Mouse (Mus musculus): ENCODE data around the gene Afap1l2. TPM values are rescaled to one million over a fixed set of nuclear protein-coding genes. Genes with fewer than 3 reads are reported as not detected.
A peak's percentile ranks its signal among the peaks of the same experiment; 100 is the strongest.

Afap1l2 gene
- polyA plus RNA-seq, 1 experiment from 2014 or later = 18.7 TPM

DNA sequence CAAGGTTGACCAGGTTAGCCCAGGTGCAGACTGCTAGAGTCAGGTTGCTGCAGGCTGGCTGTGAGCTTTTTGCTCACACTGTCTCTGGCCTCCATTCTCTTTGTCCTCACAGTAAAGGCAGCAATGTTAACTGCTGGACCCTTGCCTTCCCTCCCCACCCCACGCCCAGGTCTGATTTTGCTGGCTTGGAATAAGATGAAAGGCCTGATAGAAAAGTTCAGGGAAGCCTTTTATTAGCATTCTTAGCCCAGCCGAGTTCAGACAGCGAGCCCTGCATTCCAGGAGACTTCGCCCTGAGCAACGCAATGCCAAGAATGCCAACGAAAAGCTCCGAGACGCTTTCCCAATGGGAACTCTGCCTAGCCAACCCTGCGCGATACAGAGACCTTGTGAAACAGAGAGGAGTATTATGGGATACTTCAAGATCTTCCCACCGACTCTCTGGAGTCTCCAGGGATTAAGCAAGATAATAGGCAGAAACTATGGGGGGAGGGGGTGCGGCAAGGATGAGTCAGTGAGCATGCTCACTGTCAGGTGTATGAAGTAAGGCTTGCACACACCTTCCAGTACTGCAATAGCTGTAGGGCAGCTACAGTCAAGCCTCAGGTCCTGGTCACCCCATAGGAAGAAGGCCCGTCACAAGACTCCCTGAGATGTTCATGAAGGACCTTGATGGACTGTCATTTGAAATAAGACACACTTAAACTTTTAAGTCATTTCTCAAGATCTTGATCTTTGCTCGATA is 17.5 kb downstream of the Afap1l2 start:
- peak; percentile 82 for ATAC-seq (ENCODE audit: low read depth)
- Histone ChIP-seq H3K36me3 (no peaks in the 10 kb centered on the region), H3K27me3 (no peaks in the 10 kb centered on the region), H3K4me1 (replicated peaks) (peaks cover 57% of the 10 kb centered on the region), H3K27ac (replicated peaks) (peak overlapping the region; percentile 72), H3K4me2 (peak overlapping the region; percentile 11; the same call in 1 of the 2 replicates), H3K9me3 (no peaks in the 10 kb centered on the region), H3K4me3 (no peak overlapping the region), H3K9ac (no peak overlapping the region)
- 26% methylated on average over 14 of the region's 14 CpGs for whole genome bisulfite sequencing

DNA sequence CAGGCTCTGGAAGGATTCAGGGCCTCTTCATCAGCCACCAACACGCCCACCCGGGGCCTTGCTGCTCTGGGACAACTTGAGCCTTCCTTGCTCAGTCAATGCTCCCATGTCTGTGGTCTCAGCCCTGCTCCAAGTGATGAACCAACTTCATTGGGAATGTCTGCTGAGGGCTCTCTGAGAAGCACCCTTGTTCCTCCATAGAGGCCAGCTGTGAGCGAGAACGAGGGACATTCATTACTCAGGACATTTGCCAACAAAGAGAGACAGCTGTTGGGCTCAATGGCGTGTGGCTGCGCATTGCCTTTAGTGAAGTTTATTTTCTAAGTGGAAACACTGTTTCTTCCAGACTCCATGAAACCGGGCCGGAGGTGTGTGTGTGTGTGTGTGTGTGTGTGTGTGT is 18.9 kb downstream of the Afap1l2 start:
- Histone ChIP-seq H3K9me3 (no peaks in the 10 kb centered on the region), H3K4me2 (no peak overlapping the region), H3K4me3 (no peak overlapping the region), H3K27me3 (no peaks in the 10 kb centered on the region), H3K27ac (replicated peaks) (no peak overlapping the region), H3K36me3 (no peaks in the 10 kb centered on the region), H3K4me1 (replicated peaks) (peaks cover 53% of the 10 kb centered on the region), H3K9ac (no peak overlapping the region)
- WGBS = 69% methylated on average over 8 of the region's 8 CpGs
- no peak for ATAC-seq (ENCODE audit: low read depth)

DNA sequence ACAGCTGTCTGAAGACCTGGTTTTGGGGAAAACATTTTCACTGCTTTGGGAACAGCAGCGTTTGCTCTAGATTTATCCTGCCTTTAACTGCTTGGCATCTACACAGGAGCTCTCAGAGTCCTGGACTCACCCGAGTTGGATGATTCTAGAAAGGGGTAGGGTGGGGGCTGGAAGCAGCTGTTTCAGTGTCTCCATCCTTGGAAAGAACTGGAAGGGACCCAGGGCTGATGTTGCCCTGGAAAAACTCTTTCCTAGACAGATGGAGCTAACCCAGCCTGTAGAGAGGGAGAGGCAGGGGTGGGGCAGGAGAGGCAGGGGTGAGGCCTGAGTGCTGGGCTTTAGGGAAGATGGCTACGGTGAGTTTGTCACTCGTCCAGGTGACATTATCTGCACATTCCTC is 23.8 kb downstream of the Afap1l2 start:
- Histone ChIP-seq H3K27ac (replicated peaks) (no peak overlapping the region), H3K9me3 (no peaks in the 10 kb centered on the region), H3K9ac (no peak overlapping the region), H3K27me3 (no peaks in the 10 kb centered on the region), H3K4me1 (replicated peaks) (peaks cover 30% of the 10 kb centered on the region), H3K36me3 (no peaks in the 10 kb centered on the region), H3K4me2 (no peak overlapping the region), H3K4me3 (no peak overlapping the region)
- ATAC-seq (ENCODE audit: low read depth) = no peak
- 71% methylated on average over 4 of the region's 4 CpGs for WGBS

DNA sequence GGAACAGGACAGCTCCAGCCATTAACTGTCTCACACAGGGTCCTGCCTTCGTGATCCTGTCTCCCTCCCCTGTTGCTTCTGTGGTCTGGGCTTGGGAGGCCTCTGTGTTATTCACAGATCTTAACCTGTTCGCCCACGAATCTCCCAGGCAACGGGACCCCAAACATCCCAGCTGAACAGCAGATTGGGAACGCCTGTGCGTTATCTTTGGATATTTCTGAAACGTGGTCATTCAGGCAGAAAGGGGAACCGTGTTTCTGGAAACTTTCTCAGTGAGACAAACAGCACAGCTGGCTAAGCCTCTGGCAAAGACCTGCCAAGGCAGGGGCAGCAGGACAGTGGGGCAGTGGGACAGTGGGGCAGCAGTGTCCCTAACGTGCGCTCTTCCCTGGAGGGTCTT is 24.3 kb downstream of the Afap1l2 start:
- Histone ChIP-seq H3K9ac (no peak overlapping the region), H3K27me3 (no peaks in the 10 kb centered on the region), H3K4me1 (replicated peaks) (peaks cover 26% of the 10 kb centered on the region), H3K4me2 (no peak overlapping the region), H3K27ac (replicated peaks) (no peak overlapping the region), H3K9me3 (no peaks in the 10 kb centered on the region), H3K4me3 (no peak overlapping the region), H3K36me3 (no peaks in the 10 kb centered on the region)
- WGBS = 70% methylated on average over 10 of the region's 10 CpGs
- no peak for ATAC-seq (ENCODE audit: low read depth)

DNA sequence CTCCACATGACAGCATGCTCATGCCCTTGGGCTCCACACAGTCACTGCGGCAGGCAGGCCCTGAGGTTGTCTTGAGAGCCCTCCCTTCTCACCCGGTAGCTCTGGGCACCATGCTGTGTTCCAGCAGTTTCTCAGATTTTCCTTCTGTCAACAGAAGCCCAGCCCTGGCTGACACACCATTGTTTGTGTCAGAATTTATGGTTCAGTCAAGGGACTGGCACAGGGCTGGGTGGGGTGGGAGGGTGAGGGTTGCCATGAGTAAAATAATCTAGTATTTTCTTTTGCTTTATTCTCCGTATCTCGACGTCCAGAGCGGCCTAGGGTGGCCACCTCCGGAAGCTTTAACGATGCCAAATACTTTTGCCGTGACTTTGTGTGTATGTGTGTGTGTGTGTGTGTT is 26.3 kb downstream of the Afap1l2 start:
- H3K4me3 ChIP-seq = no peak overlapping the region
- peaks cover 25% of the 10 kb centered on the region for H3K4me1 ChIP-seq (replicated peaks)
- H3K9me3 ChIP-seq = no peaks in the 10 kb centered on the region
- H3K27me3 ChIP-seq = no peaks in the 10 kb centered on the region
- 51% methylated on average over 9 of the region's 9 CpGs for WGBS
- H3K27ac ChIP-seq (replicated peaks) = no peak overlapping the region
- no peak for ATAC-seq (ENCODE audit: low read depth)
- no peaks in the 10 kb centered on the region for H3K36me3 ChIP-seq
- no peak overlapping the region for H3K4me2 ChIP-seq
- H3K9ac ChIP-seq = no peak overlapping the region

DNA sequence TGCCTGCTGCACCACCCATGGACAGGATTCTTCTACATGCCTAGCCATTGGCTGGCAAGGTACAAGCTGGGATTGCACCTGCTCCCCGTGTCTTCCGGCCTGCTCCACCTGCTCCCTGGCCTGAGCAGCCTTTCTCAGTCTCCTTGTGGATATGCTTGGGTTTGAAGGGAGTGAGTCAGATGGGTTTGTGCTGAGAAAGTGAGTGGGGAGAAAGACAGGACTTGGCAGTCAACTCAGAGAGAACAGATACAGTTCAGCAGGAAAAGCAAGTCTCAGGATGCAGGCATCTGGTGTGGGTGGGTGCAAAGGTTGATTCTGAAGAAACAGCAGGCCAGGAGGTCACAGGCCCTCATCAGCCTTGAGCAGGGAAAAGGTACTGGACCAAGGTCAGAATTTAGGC is 27.2 kb downstream of the Afap1l2 start:
- Histone ChIP-seq H3K9me3 (no peaks in the 10 kb centered on the region), H3K36me3 (no peaks in the 10 kb centered on the region), H3K4me2 (no peak overlapping the region), H3K4me3 (no peak overlapping the region), H3K9ac (no peak overlapping the region), H3K27me3 (no peaks in the 10 kb centered on the region), H3K27ac (replicated peaks) (no peak overlapping the region), H3K4me1 (replicated peaks) (peaks cover 32% of the 10 kb centered on the region)
- ATAC-seq (ENCODE audit: low read depth) = no peak
- 93% methylated on average over 2 of the region's 2 CpGs for WGBS

DNA sequence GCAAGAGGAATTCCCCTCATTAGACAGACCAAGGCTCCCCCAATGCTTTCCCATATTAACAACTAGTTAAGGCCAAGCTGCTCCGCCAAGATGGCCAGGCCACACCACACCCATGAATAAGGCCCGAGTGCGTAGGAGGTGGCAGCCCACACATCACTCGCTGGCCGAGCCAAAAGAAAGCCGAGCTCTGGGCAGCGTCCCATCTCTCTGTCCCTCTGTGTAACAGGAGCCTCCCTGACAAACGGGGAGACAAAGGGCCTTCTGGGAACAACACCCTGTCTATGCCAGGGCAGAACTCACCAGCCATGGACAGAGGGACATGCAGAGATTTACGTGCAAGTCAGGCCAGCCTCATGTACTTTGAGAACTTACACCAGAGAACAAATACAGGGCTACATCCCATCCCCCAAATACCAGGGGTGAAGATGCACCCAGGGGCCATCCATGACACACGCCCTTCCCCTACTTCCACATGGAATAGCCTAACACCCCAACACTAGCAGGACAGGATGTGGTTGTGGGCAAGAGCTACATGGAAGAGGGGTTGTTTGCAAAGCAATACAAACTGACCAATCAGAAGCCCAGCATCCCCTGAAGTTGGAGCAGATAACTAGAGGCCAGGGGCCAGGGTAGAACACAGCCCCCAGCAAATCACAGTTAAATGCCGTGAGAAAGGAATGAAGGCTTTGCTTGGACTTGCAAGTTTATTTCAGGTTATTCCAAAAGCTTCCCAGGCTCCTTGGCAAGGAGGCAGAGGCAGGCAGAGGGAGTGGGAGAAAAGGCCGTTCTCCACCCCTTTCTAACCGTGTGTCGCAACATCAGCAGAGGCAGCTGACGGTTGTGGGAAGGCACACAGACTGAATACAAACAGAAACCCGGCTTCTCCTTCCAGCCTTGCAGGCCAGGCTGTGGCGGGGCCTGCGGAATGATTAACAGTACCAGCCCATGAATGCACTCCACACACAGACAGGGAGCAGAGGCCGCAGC is 30.8 kb downstream of the Afap1l2 start:
- no peaks in the 10 kb centered on the region for H3K36me3 ChIP-seq
- no peaks in the 10 kb centered on the region for H3K9me3 ChIP-seq
- WGBS = 41% methylated on average over 19 of the region's 19 CpGs
- H3K4me1 ChIP-seq (replicated peaks) = peaks cover 26% of the 10 kb centered on the region
- H3K9ac ChIP-seq = peak overlapping the region; percentile 34; the same call in 1 of the 2 replicates
- no peak overlapping the region for H3K4me3 ChIP-seq
- H3K4me2 ChIP-seq = no peak overlapping the region
- no peaks in the 10 kb centered on the region for H3K27me3 ChIP-seq
- H3K27ac ChIP-seq (replicated peaks) = peak overlapping the region; percentile 59
- ATAC-seq (ENCODE audit: low read depth) = peak; percentile 71

DNA sequence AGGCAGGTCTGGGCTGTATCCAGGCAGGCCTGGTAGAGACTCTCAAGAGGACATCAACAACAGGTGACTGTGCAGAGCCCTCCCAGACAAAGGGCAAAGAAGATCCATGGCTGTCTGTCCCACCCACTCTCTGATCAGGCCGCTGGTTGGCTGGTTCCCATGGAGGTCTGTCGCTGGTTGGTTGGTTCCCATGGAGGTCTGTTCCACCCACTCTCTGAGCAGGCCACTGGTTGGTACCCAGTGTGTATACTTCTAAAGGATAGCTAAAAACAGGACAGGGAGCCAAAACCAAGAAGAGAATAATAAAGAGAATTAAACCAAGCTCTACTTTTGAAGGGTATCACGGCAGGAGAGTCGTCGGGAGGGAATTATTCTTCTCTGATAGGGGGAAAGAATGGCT is 31.5 kb downstream of the Afap1l2 start:
- Histone ChIP-seq H3K9ac (no peak overlapping the region), H3K27ac (replicated peaks) (peak overlapping the region; percentile 59), H3K27me3 (no peaks in the 10 kb centered on the region), H3K4me3 (no peak overlapping the region), H3K4me1 (replicated peaks) (peaks cover 24% of the 10 kb centered on the region), H3K4me2 (no peak overlapping the region), H3K9me3 (no peaks in the 10 kb centered on the region), H3K36me3 (no peaks in the 10 kb centered on the region)
- 83% methylated on average over 5 of the region's 5 CpGs for WGBS
- no peak; the same call in 1 of the 2 replicates for ATAC-seq (ENCODE audit: low read depth)

DNA sequence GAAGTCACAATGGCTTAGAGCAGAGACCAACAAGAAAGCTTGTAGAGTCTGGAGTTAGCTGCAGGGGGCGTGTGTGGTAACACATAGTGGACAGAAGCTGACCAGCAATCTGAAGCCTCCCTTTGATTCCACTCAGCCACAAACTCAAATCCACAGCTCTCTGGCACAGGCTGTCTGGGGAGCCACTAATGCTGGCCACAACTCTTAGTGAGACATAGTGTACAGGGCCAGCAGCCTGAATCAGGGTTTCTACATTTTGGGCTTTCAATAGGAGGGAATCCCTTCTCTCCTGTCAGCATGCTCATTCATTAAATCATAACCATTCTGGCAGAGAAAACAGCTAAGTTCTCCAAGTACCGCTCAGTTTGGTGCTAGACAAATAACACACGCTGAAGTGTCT is 32.5 kb downstream of the Afap1l2 start:
- H3K4me3 ChIP-seq = no peak overlapping the region
- H3K4me2 ChIP-seq = no peak overlapping the region
- H3K4me1 ChIP-seq (replicated peaks) = peaks cover 22% of the 10 kb centered on the region
- H3K36me3 ChIP-seq = no peaks in the 10 kb centered on the region
- no peak overlapping the region for H3K27ac ChIP-seq (replicated peaks)
- 90% methylated on average over 3 of the region's 3 CpGs for WGBS
- ATAC-seq (ENCODE audit: low read depth) = no peak
- H3K9me3 ChIP-seq = no peaks in the 10 kb centered on the region
- H3K27me3 ChIP-seq = no peaks in the 10 kb centered on the region
- no peak overlapping the region for H3K9ac ChIP-seq

DNA sequence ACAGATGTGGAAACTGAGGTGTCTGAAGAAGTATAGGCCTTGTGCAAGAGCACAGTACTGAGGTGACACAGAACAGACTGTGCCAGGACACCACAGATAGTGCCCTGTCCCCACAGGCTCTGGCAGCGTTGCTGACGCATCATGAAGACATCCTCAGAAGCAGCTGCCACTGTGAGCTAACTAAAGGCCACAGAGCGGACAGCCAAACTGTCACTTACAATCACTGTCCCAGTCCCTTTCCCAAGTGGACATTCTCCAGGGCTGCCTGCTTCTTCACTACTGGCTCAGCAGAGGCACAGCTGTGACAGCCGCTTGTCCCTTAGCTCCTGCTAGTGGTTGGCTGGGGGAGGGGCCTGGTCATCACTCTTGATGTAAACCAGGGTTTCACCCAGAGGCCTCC is 33.9 kb downstream of the Afap1l2 start:
- no peak overlapping the region for H3K27ac ChIP-seq (replicated peaks)
- H3K9me3 ChIP-seq = no peaks in the 10 kb centered on the region
- H3K36me3 ChIP-seq = no peaks in the 10 kb centered on the region
- no peaks in the 10 kb centered on the region for H3K27me3 ChIP-seq
- no peak overlapping the region for H3K4me3 ChIP-seq
- H3K4me2 ChIP-seq = no peak overlapping the region
- H3K4me1 ChIP-seq (replicated peaks) = peaks cover 22% of the 10 kb centered on the region
- 87% methylated on average over 4 of the region's 4 CpGs for WGBS
- ATAC-seq (ENCODE audit: low read depth) = no peak
- no peak overlapping the region for H3K9ac ChIP-seq

DNA sequence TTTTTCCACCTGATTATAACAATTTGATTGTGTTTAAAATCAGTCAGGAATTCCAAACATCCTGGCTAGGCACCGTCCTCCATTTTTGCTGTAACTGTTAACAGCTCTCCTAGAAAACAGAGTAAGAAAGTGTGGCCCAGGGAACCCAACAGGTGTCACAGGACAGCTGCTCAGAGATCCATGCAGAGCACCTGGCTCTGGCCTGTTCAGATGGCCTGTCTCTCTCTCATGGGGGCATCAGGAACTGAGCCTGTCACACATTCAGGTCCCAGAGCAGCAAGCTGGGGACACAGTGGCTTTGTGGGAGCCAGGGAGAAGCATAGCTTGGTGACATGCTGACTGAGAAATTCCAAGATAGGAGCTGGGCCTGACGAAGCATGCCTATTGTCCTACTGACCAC is 35.3 kb downstream of the Afap1l2 start:
- WGBS = 85% methylated on average over 2 of the region's 2 CpGs
- peaks cover 17% of the 10 kb centered on the region for H3K4me1 ChIP-seq (replicated peaks)
- H3K27me3 ChIP-seq = no peaks in the 10 kb centered on the region
- ATAC-seq (ENCODE audit: low read depth) = no peak
- H3K9me3 ChIP-seq = no peaks in the 10 kb centered on the region
- no peaks in the 10 kb centered on the region for H3K36me3 ChIP-seq
- H3K27ac ChIP-seq (replicated peaks) = no peak overlapping the region
- no peak overlapping the region for H3K9ac ChIP-seq
- no peak overlapping the region for H3K4me2 ChIP-seq
- H3K4me3 ChIP-seq = no peak overlapping the region

DNA sequence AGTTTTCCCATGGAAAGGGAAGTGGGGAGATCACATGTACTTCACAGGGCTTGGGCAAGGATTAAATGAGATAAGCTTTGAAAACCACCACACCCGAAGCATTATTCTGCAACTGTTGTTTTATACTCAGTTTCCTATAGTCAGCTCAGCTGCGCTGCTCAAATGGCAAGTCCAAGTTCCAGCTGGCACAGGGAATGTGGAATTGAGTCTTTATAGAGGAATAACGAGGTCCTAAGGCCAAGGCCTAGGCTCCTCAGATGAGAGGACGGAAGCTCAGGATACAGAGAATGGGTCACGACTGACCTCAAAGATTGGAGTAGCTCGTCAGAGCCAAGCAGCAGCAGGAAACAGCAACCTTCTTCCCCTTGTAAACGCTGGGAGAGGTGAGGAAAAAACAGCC is 36.7 kb downstream of the Afap1l2 start:
- ATAC-seq (ENCODE audit: low read depth) = no peak
- Histone ChIP-seq H3K9ac (no peak overlapping the region), H3K4me2 (no peak overlapping the region), H3K27me3 (no peaks in the 10 kb centered on the region), H3K4me3 (no peak overlapping the region), H3K4me1 (replicated peaks) (peaks cover 2% of the 10 kb centered on the region), H3K27ac (replicated peaks) (no peak overlapping the region), H3K9me3 (no peaks in the 10 kb centered on the region), H3K36me3 (no peaks in the 10 kb centered on the region)
- 83% methylated on average over 7 of the region's 7 CpGs for WGBS
